Mouse (Mus musculus) heart, adult 2 months (tissue): ENCODE data around the gene Sdk2.

Source experiments
- CTCF ChIP-seq: fragments of 200-600 bp; IDR thresholded peaks from 2 replicates; pipeline ENCODE4 v1.8.1; 2022; ENCODE audit warnings: antibody characterized with exemption, mild to moderate bottlenecking, moderate library complexity
- EP300 ChIP-seq: fragments of 200-500 bp; IDR thresholded peaks from 2 replicates; pipeline ENCODE4 v1.6.1; 2011; ENCODE audit warnings: low read depth, low read length, control low read depth; ENCODE audit not compliant: insufficient read depth
- POLR2A ChIP-seq: fragments of 200-500 bp; IDR thresholded peaks from 2 replicates; pipeline ENCODE4 v1.6.1; 2011; ENCODE audit warnings: mild to moderate bottlenecking, low read depth, low read length, control low read depth; ENCODE audit not compliant: insufficient read depth

DNA sequence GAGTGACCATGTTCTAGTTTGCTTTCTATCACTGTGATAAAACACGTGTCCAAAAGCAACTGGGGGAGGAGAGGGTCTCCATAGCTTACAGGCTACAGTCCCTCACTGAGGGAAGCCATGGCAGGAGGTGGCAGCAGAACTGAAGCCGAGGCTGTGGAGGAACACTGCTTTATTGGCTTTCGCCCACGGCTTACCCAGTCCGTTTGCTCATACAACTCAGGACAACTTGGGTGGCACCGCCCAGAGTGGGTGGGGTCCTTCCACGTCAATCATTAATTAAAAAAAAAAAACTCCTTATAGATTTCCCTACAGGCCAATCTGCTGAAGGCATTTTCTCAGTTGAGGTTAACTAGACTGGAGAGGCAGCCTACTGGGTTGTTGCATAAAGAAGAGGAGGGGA, 133.9 kb downstream of the Sdk2 start:
- TF ChIP-seq CTCF: no peak
- no peak for TF ChIP-seq POLR2A
- no peak for TF ChIP-seq EP300
